Mouse (Mus musculus) liver, embryonic 14.5 days (tissue): ENCODE measurements around the gene Uts2. TPM values are rescaled to one million over a fixed set of nuclear protein-coding genes. Genes with fewer than 3 reads are reported as not detected.
A peak's percentile ranks its signal among the peaks of the same experiment; 100 is the strongest.

Source experiments
- ATAC-seq: fragments of 200-750 bp; cut with Nextera tagmentation; 2 replicates; pipeline ENCODE4 v1.8.0; 2017; ENCODE audit warnings: moderate number of reproducible peaks, mild to moderate bottlenecking, moderate library complexity; ENCODE audit not compliant: insufficient read depth
- DNase-seq, 3 experiments: peaks; one replicate each; pipeline ENCODE4 v3.0.0-alpha.2; 2012 to 2013; ENCODE audit warnings: low read depth in 3 of 3, low spot score in 3 of 3
- H3K27ac ChIP-seq: fragments of 300-500 bp; sonication (generic); 2 replicates; pipeline ENCODE4 v1.5.1; 2014; ENCODE audit warnings: moderate library complexity, mild to moderate bottlenecking, control low read depth, inconsistent platforms
- H3K27me3 ChIP-seq: fragments of 300-500 bp; sonication (generic); 2 replicates; pipeline ENCODE4 v1.6.1; 2014; ENCODE audit warnings: mild to moderate bottlenecking, low read length, moderate library complexity; ENCODE audit not compliant: control insufficient read depth, insufficient read depth
- H3K36me3 ChIP-seq: fragments of 300-500 bp; sonication (generic); replicated peaks from 2 replicates; pipeline ENCODE4 v1.6.1; 2014; ENCODE audit warnings: low read depth; ENCODE audit not compliant: control insufficient read depth, insufficient read depth
- H3K4me1 ChIP-seq, 2 experiments: fragments of 200-500 bp in 1 of 2; fragments of 300-500 bp in 1 of 2; sonication (generic) in 1 of 2; replicated peaks; 2 replicates each; pipeline ENCODE4 v1.6.1; 2012 to 2014; ENCODE audit warnings: antibody characterized with exemption in 1 of 2, inconsistent platforms in 1 of 2, low read length in 1 of 2; ENCODE audit not compliant: control insufficient read depth in 2 of 2, insufficient read depth in 2 of 2
- H3K4me2 ChIP-seq: fragments of 300-500 bp; sonication (generic); 2 replicates; pipeline ENCODE4 v1.6.1; 2014; ENCODE audit warnings: low read depth, mild to moderate bottlenecking, control low read depth, moderate library complexity
- H3K4me3 ChIP-seq, 2 experiments: fragments of 200-500 bp in 1 of 2; fragments of 300-500 bp in 1 of 2; sonication (generic) in 1 of 2; 2 replicates each; pipeline ENCODE4 v1.5.1; 2012 to 2014; ENCODE audit warnings: low read depth in 2 of 2, low read length in 2 of 2, mild to moderate bottlenecking in 2 of 2, control low read depth in 1 of 2, inconsistent platforms in 1 of 2, moderate library complexity in 1 of 2; ENCODE audit not compliant: insufficient read depth in 1 of 2
- H3K9ac ChIP-seq: fragments of 300-500 bp; sonication (generic); replicated peaks from 2 replicates; pipeline ENCODE4 v1.6.1; 2014; ENCODE audit warnings: mild to moderate bottlenecking, control low read depth, moderate library complexity
- H3K9me3 ChIP-seq: fragments of 300-500 bp; sonication (generic); 2 replicates; pipeline ENCODE4 v1.6.1; 2016; ENCODE audit warnings: low read length, mixed read lengths; ENCODE audit not compliant: control insufficient read depth
- CTCF ChIP-seq: IDR thresholded peaks from 2 replicates; pipeline ENCODE4 v1.5.1; 2016; ENCODE audit warnings: antibody characterized with exemption, low read depth, control low read depth
- EP300 ChIP-seq: IDR thresholded peaks from 2 replicates; pipeline ENCODE4 v1.6.1; 2016; ENCODE audit warnings: antibody characterized with exemption, low read depth
- WGBS: fragments of 180-500 bp; shearing (Covaris S2); extraction: QIAGEN DNeasy Blood & Tissue Kit; methylation state at CpG from one replicate; pipeline ENCODE4 v1.1.7; 2014; ENCODE audit not compliant: insufficient replicate concordance; 5-methylcytosine and 5-hydroxymethylcytosine counted together
- polyA plus RNA-seq, 2 experiments: library from polyadenylated mRNA; depleted of rRNA in 1 of 2; stranded (reverse) in 1 of 2; unstranded in 1 of 2; fragments of >200 nt; fragmentation: Nextera tagmentation in 1 of 2; extraction: Ambion mirVana in 1 of 2; gene quantifications; 2 replicates each; pipeline versions ENCODE4 v1.2.1 to v1.2.3; 2012 to 2014

Uts2 gene
- polyA plus RNA-seq, 2 experiments = not detected

GRCm38 (mm10) chr4:151036521-151036920, 39.6 kb downstream of the Uts2 start:
- H3K27me3 ChIP-seq = no peaks in the 10 kb centered on the region
- TF ChIP-seq CTCF (no peak), EP300 (no peak)
- H3K36me3 ChIP-seq = no peaks in the 10 kb centered on the region
- 75% methylated on average over 7 of the region's 7 CpGs for WGBS
- no peak overlapping the region for H3K9ac ChIP-seq
- no peaks in the 10 kb centered on the region for H3K9me3 ChIP-seq
- H3K27ac ChIP-seq = no peak overlapping the region
- DNase-seq (no peak), ATAC-seq (no peak)
- no peaks in the 10 kb centered on the region for H3K4me1 ChIP-seq
- no peak overlapping the region for H3K4me2 ChIP-seq
- H3K4me3 ChIP-seq = no peak overlapping the region

- Histone ChIP-seq H3K36me3 (no peaks in the 10 kb centered on the region), H3K4me2 (no peak overlapping the region), H3K4me1 (no peaks in the 10 kb centered on the region), H3K4me3 (no peak overlapping the region), H3K9ac (no peak overlapping the region), H3K27me3 (no peaks in the 10 kb centered on the region), H3K27ac (no peak overlapping the region), H3K9me3 (no peaks in the 10 kb centered on the region)
- no peak for ATAC-seq
- DNase-seq = no peak
- WGBS = 78% methylated on average over 11 of the region's 11 CpGs
- TF ChIP-seq CTCF = no peak
- TF ChIP-seq EP300 = no peak
Measured at GRCm38 (mm10) chr4:151037800-151038199, 40.9 kb downstream of the Uts2 start.

- no peak overlapping the region for H3K4me3 ChIP-seq
- no peak overlapping the region for H3K4me2 ChIP-seq
- no peak overlapping the region for H3K27ac ChIP-seq
- peaks cover 3 to 13% of the 10 kb centered on the region in 2 experiments; a peak in 3 of 4 replicates for H3K4me1 ChIP-seq
- H3K27me3 ChIP-seq = no peaks in the 10 kb centered on the region
- no peak overlapping the region for H3K9ac ChIP-seq
- 0 out of 2 replicates have a peak, but pooled peaks cover 2% of the 10 kb centered on the region for H3K36me3 ChIP-seq
- TF ChIP-seq CTCF = no peak
- no peak for TF ChIP-seq EP300
- no peaks in the 10 kb centered on the region for H3K9me3 ChIP-seq
- 75% methylated on average over 5 of the region's 5 CpGs for WGBS
- ATAC-seq (no peak), DNase-seq (no peak)
Measured at GRCm38 (mm10) chr4:151041506-151041905, 44.6 kb downstream of the Uts2 start.

GRCm38 (mm10) chr4:151043281-151043680, 46.4 kb downstream of the Uts2 start:
- Histone ChIP-seq H3K27ac (no peak overlapping the region), H3K4me2 (peak overlapping the region; percentile 99), H3K27me3 (no peaks in the 10 kb centered on the region), H3K9ac (no peak overlapping the region; the same call in 1 of the 2 replicates), H3K4me1 (peaks cover 3 to 13% of the 10 kb centered on the region in 2 experiments; a peak in 3 of 4 replicates), H3K36me3 (peaks cover 6% of the 10 kb centered on the region), H3K4me3 (peak overlapping the region in 1 of 2 experiments; percentile 62; a peak in 2 of 4 replicates), H3K9me3 (no peaks in the 10 kb centered on the region)
- DNase-seq = no peak
- ATAC-seq = no peak
- TF ChIP-seq EP300 = no peak
- no peak for TF ChIP-seq CTCF
- whole genome bisulfite sequencing = 55% methylated on average over 5 of the region's 5 CpGs

GRCm38 (mm10) chr4:151044037-151044943, 47.4 kb downstream of the Uts2 start, which contains the start of gene Per3:
Per3 (minus strand) TSS chr4:151044665.
- no peak within 1 kb of the TSS; the same call in 1 of the 2 replicates for H3K27ac ChIP-seq
- H3K4me3 ChIP-seq = peak within 1 kb of the TSS; percentile 62 to 68
- ATAC-seq (peak; percentile 96), DNase-seq (peak; percentile 85 to 89 (median 89))
- peak within 1 kb of the TSS; percentile 72 for H3K9ac ChIP-seq
- peak within 1 kb of the TSS; percentile 99 for H3K4me2 ChIP-seq
- peaks cover 8% of the 10 kb centered on the region for H3K36me3 ChIP-seq
- peaks cover 3 to 13% of the 10 kb centered on the region in 2 experiments; a peak in 3 of 4 replicates for H3K4me1 ChIP-seq
- WGBS = under 1% methylated on average over 76 of the region's 79 CpGs
- no peaks in the 10 kb centered on the region for H3K27me3 ChIP-seq
- H3K9me3 ChIP-seq = no peaks in the 10 kb centered on the region
- TF ChIP-seq EP300 = no peak
- TF ChIP-seq CTCF = 0 out of 2 replicates have a peak, but pooled peaks have one; percentile 3
